Mouse (Mus musculus) midbrain, embryonic 16.5 days (tissue): ENCODE results near the gene Txlnb. TPM values are rescaled to one million over a fixed set of nuclear protein-coding genes. Genes with fewer than 3 reads are reported as not detected.

Experiments used
- ATAC-seq: fragments of 200-750 bp; cut with Nextera tagmentation; 2 replicates; pipeline ENCODE4 v1.8.0; 2017; ENCODE audit warnings: moderate TSS enrichment
- H3K27ac ChIP-seq: fragments of 300-500 bp; sonication (generic); 2 replicates; pipeline ENCODE4 v1.5.1; 2014; ENCODE audit warnings: mild to moderate bottlenecking, low read length, mixed read lengths
- H3K27me3 ChIP-seq: fragments of 300-500 bp; sonication (generic); 2 replicates; pipeline ENCODE4 v1.6.1; 2014; ENCODE audit warnings: low read depth, low read length, mixed read lengths; ENCODE audit not compliant: control insufficient read depth, insufficient read depth
- H3K36me3 ChIP-seq: fragments of 300-500 bp; sonication (generic); 2 replicates; pipeline ENCODE4 v1.6.1; 2014; ENCODE audit warnings: mild to moderate bottlenecking, low read length, moderate library complexity, mixed read lengths; ENCODE audit not compliant: control insufficient read depth, insufficient read depth
- H3K4me1 ChIP-seq: fragments of 300-500 bp; sonication (generic); 2 replicates; pipeline ENCODE4 v1.6.1; 2014; ENCODE audit warnings: mild to moderate bottlenecking, low read length, mixed read lengths; ENCODE audit not compliant: control insufficient read depth, insufficient read depth
- H3K4me2 ChIP-seq: fragments of 300-500 bp; sonication (generic); 2 replicates; pipeline ENCODE4 v1.6.1; 2014; ENCODE audit warnings: mild to moderate bottlenecking, low read length, mixed read lengths
- H3K4me3 ChIP-seq: fragments of 300-500 bp; sonication (generic); 2 replicates; pipeline ENCODE4 v1.5.1; 2014; ENCODE audit warnings: low read depth, mild to moderate bottlenecking, low read length, moderate library complexity, mixed read lengths
- H3K9ac ChIP-seq: fragments of 300-500 bp; sonication (generic); 2 replicates; pipeline ENCODE4 v1.6.1; 2014; ENCODE audit warnings: low read depth, low read length, mixed read lengths
- H3K9me3 ChIP-seq: fragments of 300-500 bp; sonication (generic); replicated peaks from 2 replicates; pipeline ENCODE4 v1.6.1; 2014; ENCODE audit warnings: mild to moderate bottlenecking, low read length, mixed read lengths; ENCODE audit not compliant: control insufficient read depth, poor library complexity, severe bottlenecking
- WGBS: fragments of 180-500 bp; shearing (Covaris S2); extraction: QIAGEN DNeasy Blood & Tissue Kit; methylation state at CpG from one replicate; pipeline ENCODE4 v1.1.7; 2014; 5-methylcytosine and 5-hydroxymethylcytosine counted together
- polyA plus RNA-seq: library from polyadenylated mRNA; unstranded; fragments of >200 nt; fragmentation: Nextera tagmentation; extraction: Ambion mirVana; gene quantifications from 2 replicates; pipeline ENCODE4 v1.2.1, GENCODE M21; 2015

Txlnb gene
- polyA plus RNA-seq = 0.87 and 1.6 TPM in 2 replicates

GRCm38 (mm10) chr10:17795767-17796631 lies at the start of gene Txlnb:
Gene Txlnb (plus strand): TSS chr10:17796226.
- peak; percentile 88 for ATAC-seq
- Histone ChIP-seq H3K4me2 (peak within 1 kb of the TSS; percentile 52), H3K27ac (peak within 1 kb of the TSS; percentile 53), H3K9ac (peak within 1 kb of the TSS; percentile 61; the same call in 1 of the 2 replicates), H3K4me3 (peak within 1 kb of the TSS; percentile 28), H3K4me1 (peaks cover 13% of the 10 kb centered on the region), H3K36me3 (no peaks in the 10 kb centered on the region), H3K9me3 (no peaks in the 10 kb centered on the region), H3K27me3 (no peaks in the 10 kb centered on the region)
- 3% methylated on average over 13 of the region's 13 CpGs for WGBS

- no peaks in the 10 kb centered on the region for H3K27me3 ChIP-seq
- 76% methylated on average over 5 of the region's 5 CpGs for WGBS
- no peaks in the 10 kb centered on the region for H3K36me3 ChIP-seq
- H3K4me2 ChIP-seq = no peak overlapping the region
- no peak overlapping the region for H3K27ac ChIP-seq
- ATAC-seq = no peak
- no peaks in the 10 kb centered on the region for H3K4me1 ChIP-seq
- no peak overlapping the region for H3K9ac ChIP-seq
- no peaks in the 10 kb centered on the region for H3K9me3 ChIP-seq
- no peak overlapping the region for H3K4me3 ChIP-seq
Observed at GRCm38 (mm10) chr10:17752478-17752877, 43.5 kb upstream of the Txlnb start.

GRCm38 (mm10) chr10:17759772-17760171 lies 36.3 kb upstream of the Txlnb start:
- Histone ChIP-seq H3K27me3 (no peaks in the 10 kb centered on the region), H3K27ac (no peak overlapping the region), H3K4me2 (no peak overlapping the region), H3K9me3 (no peaks in the 10 kb centered on the region), H3K36me3 (no peaks in the 10 kb centered on the region), H3K9ac (no peak overlapping the region), H3K4me1 (no peaks in the 10 kb centered on the region), H3K4me3 (no peak overlapping the region)
- ATAC-seq = no peak
- WGBS = 94% methylated on average over 3 of the region's 3 CpGs

GRCm38 (mm10) chr10:17760750-17761613 lies 35.0 kb upstream of the Txlnb start:
- H3K27ac ChIP-seq = no peak overlapping the region
- H3K4me3 ChIP-seq = no peak overlapping the region
- WGBS = 67% methylated on average over 9 of the region's 9 CpGs
- ATAC-seq = no peak
- H3K27me3 ChIP-seq = no peaks in the 10 kb centered on the region
- no peak overlapping the region for H3K4me2 ChIP-seq
- no peaks in the 10 kb centered on the region for H3K9me3 ChIP-seq
- H3K36me3 ChIP-seq = no peaks in the 10 kb centered on the region
- no peak overlapping the region for H3K9ac ChIP-seq
- H3K4me1 ChIP-seq = no peaks in the 10 kb centered on the region

- no peak for ATAC-seq
- Histone ChIP-seq H3K27me3 (no peaks in the 10 kb centered on the region), H3K4me3 (no peak overlapping the region), H3K27ac (no peak overlapping the region), H3K4me2 (no peak overlapping the region), H3K9ac (no peak overlapping the region), H3K9me3 (no peaks in the 10 kb centered on the region), H3K4me1 (no peaks in the 10 kb centered on the region), H3K36me3 (no peaks in the 10 kb centered on the region)
- 88% methylated on average over 1 of the region's 1 CpGs for WGBS
Observed at GRCm38 (mm10) chr10:17761652-17762051, 34.4 kb upstream of the Txlnb start.

DNA sequence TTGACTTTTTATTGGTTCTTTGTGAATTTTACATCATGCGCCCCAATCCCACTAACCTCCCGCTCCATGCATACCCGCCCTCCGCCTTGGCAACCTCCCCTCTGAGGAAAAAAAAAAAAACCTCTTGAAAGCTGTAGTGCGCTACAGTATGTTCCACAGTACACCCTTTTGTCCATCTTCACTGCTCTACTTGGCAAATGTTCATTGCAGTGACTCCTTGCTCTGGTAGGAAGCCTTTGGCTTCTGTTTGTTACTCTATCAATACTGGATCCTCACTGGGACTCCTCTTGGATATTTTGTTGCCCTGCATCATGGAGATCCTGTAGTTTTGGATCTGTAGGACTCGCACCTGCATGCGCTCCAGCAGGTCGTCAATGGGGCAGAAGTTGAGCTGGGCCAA lies 33.1 kb upstream of the Txlnb start:
- 95% methylated on average over 8 of the region's 8 CpGs for whole genome bisulfite sequencing
- Histone ChIP-seq H3K9me3 (no peaks in the 10 kb centered on the region), H3K4me2 (no peak overlapping the region)

DNA sequence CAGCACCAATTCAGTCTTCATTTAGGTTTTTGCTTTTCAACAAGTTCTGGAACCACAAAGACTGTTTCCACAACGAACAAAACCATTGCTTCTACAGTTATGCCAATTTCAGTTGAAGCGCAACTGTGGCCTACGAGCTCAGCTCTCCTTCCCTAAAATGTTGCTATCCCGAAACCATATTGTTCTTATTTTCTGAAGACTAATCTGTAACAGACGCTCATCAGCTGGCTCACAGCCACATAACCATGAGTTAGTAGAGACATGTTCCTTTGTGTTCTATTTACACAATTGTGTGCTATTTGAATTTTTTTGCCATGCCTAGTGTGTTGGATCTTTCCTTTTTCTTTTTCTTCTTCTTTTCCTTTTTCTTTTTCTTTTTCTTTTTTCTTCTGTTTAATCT lies 26.2 kb upstream of the Txlnb start:
- Histone ChIP-seq H3K4me2 (no peak overlapping the region), H3K36me3 (no peaks in the 10 kb centered on the region), H3K4me1 (no peaks in the 10 kb centered on the region), H3K9me3 (no peaks in the 10 kb centered on the region), H3K27ac (no peak overlapping the region), H3K27me3 (no peaks in the 10 kb centered on the region), H3K4me3 (no peak overlapping the region), H3K9ac (no peak overlapping the region)
- WGBS = 87% methylated on average over 5 of the region's 5 CpGs
- ATAC-seq = no peak

More for the DNA sequence above, 33.1 kb upstream of the Txlnb start:
- no peaks in the 10 kb centered on the region for H3K27me3 ChIP-seq
- H3K36me3 ChIP-seq = no peaks in the 10 kb centered on the region
- no peak overlapping the region for H3K9ac ChIP-seq
- no peak overlapping the region for H3K27ac ChIP-seq
- H3K4me3 ChIP-seq = no peak overlapping the region
- no peak for ATAC-seq
- no peaks in the 10 kb centered on the region for H3K4me1 ChIP-seq

DNA sequence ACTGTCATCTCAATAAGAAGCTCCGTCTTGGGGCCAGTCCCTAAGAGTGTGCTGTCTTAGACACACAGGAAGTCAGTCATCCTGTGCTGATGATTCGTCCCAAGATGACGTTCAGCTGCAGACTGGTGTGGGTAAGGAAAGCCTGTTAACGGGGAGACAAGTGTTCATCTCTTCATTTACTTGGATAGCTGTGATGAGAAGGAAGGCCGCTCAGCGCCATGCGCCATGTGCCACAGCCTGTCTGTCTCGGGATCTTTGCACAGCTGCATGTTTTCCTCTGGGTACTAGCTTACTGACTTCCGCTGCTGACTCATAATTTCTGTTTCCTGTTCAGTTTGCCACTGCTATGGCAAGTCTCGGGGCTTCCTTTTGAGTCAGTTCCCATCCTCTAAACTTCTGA lies 23.7 kb upstream of the Txlnb start:
- no peak overlapping the region for H3K4me3 ChIP-seq
- H3K36me3 ChIP-seq = no peaks in the 10 kb centered on the region
- no peak overlapping the region for H3K27ac ChIP-seq
- no peak overlapping the region for H3K4me2 ChIP-seq
- no peaks in the 10 kb centered on the region for H3K27me3 ChIP-seq
- ATAC-seq = no peak
- H3K9me3 ChIP-seq = no peaks in the 10 kb centered on the region
- 86% methylated on average over 10 of the region's 10 CpGs for WGBS
- H3K9ac ChIP-seq = no peak overlapping the region
- H3K4me1 ChIP-seq = no peaks in the 10 kb centered on the region

- Histone ChIP-seq H3K9ac (no peak overlapping the region), H3K27ac (no peak overlapping the region), H3K36me3 (no peaks in the 10 kb centered on the region), H3K4me2 (no peak overlapping the region), H3K9me3 (no peaks in the 10 kb centered on the region), H3K27me3 (no peaks in the 10 kb centered on the region), H3K4me3 (no peak overlapping the region), H3K4me1 (no peaks in the 10 kb centered on the region)
- WGBS = 89% methylated on average over 3 of the region's 3 CpGs
- ATAC-seq = no peak
Observed at GRCm38 (mm10) chr10:17774366-17774765, 21.7 kb upstream of the Txlnb start.
